Mouse (Mus musculus) CH12.LX (cell line): Measurements from ENCODE around the gene Tln2.

Source experiments
- MAFK ChIP-seq: IDR thresholded peaks from 2 replicates; pipeline ENCODE4 v1.6.1; 2011; ENCODE audit warnings: low read length, improper control_type of control experiment; ENCODE audit not compliant: insufficient replicate concordance
- MAZ ChIP-seq: IDR thresholded peaks from 2 replicates; pipeline ENCODE4 v1.6.1; 2012; ENCODE audit warnings: low read depth, mild to moderate bottlenecking, inconsistent platforms, low read length, improper control_type of control experiment, moderate library complexity
- SIN3A ChIP-seq: IDR thresholded peaks from 2 replicates; pipeline ENCODE4 v1.6.1; 2012; ENCODE audit warnings: low read length, improper control_type of control experiment, inconsistent platforms

- TF ChIP-seq MAZ = no peak
- no peak for TF ChIP-seq MAFK
- TF ChIP-seq SIN3A = no peak
Measured at GRCm38 (mm10) chr9:67496368-67496767, 63.1 kb downstream of the Tln2 start.
